Mouse (Mus musculus) NIH3T3 (cell line): ENCODE results near the gene Scd3.
"Not testable (repeated sequence)": the region's sequence is repeated elsewhere in the genome, so short reads cannot be mapped to it uniquely, and the experiment has no call there.

Experiments used
- DNase-seq: peaks from one replicate; pipeline ENCODE4 v3.0.0-alpha.2; 2012; ENCODE audit warnings: low read depth

The Scd3 gene

GRCm38 (mm10) chr19:44237471-44238006 lies 34.5 kb downstream of the Scd3 start:
- no peak for DNase-seq

GRCm38 (mm10) chr19:44238906-44239305 lies 35.8 kb downstream of the Scd3 start:
- peak; percentile 45 for DNase-seq

- peak; percentile 90 for DNase-seq
Observed at GRCm38 (mm10) chr19:44245761-44246171, 42.7 kb downstream of the Scd3 start.

GRCm38 (mm10) chr19:44246341-44246911 lies 43.4 kb downstream of the Scd3 start:
- DNase-seq = no peak

GRCm38 (mm10) chr19:44247281-44248080 lies 44.4 kb downstream of the Scd3 start:
- DNase-seq = no peak

- peak; percentile 99 for DNase-seq
Observed at GRCm38 (mm10) chr19:44248081-44248853, 45.2 kb downstream of the Scd3 start.

- DNase-seq = no peak
Observed at GRCm38 (mm10) chr19:44248854-44249351, 45.8 kb downstream of the Scd3 start.

- DNase-seq = not testable (repeated sequence)
Observed at GRCm38 (mm10) chr19:44251138-44251537, 48.1 kb downstream of the Scd3 start.

GRCm38 (mm10) chr19:44251936-44252558 lies 49.0 kb downstream of the Scd3 start:
- no peak for DNase-seq

GRCm38 (mm10) chr19:44254106-44254505 lies 51.0 kb downstream of the Scd3 start:
- not testable (repeated sequence) for DNase-seq

GRCm38 (mm10) chr19:44257377-44257966 lies 54.4 kb downstream of the Scd3 start:
- DNase-seq = no peak

GRCm38 (mm10) chr19:44259484-44259883 lies 56.4 kb downstream of the Scd3 start:
- no peak for DNase-seq

GRCm38 (mm10) chr19:44260487-44260886 lies 57.4 kb downstream of the Scd3 start:
- peak; percentile 28 for DNase-seq

- DNase-seq = no peak
Observed at GRCm38 (mm10) chr19:44261774-44262173, 58.7 kb downstream of the Scd3 start.

- no peak for DNase-seq
Observed at GRCm38 (mm10) chr19:44263581-44263980, 60.5 kb downstream of the Scd3 start.

GRCm38 (mm10) chr19:44264226-44264625 lies 61.2 kb downstream of the Scd3 start:
- DNase-seq = no peak

GRCm38 (mm10) chr19:44265300-44265699 lies 62.2 kb downstream of the Scd3 start:
- peak; percentile 91 for DNase-seq

- DNase-seq = no peak
Observed at GRCm38 (mm10) chr19:44265911-44266337, 62.9 kb downstream of the Scd3 start.

GRCm38 (mm10) chr19:44266458-44266823 lies 63.4 kb downstream of the Scd3 start:
- DNase-seq = no peak

GRCm38 (mm10) chr19:44266824-44267498 lies 63.9 kb downstream of the Scd3 start:
- DNase-seq = peak; percentile 82

- peak; percentile 13 for DNase-seq
Observed at GRCm38 (mm10) chr19:44267499-44268002, 64.5 kb downstream of the Scd3 start.
